Mouse (Mus musculus): ENCODE measurements around the gene Cth.

GRCm38 (mm10) chr3:157932074-157932473 lies 7.2 kb upstream of the Cth start:
- TF ChIP-seq GATA1 (IDR thresholded peaks at IDR 0.05; ENCODE audit: borderline replicate concordance, low read length): no peak
- TF ChIP-seq FLI1 (IDR thresholded peaks at IDR 0.05; ENCODE audit: low read length): no peak
